Comparison of ENCODE assay signal across 13 mouse cellular contexts in genomic region chr7:4504646-4505435, GRCm38 (mm10). TPM values are rescaled to one million over a fixed set of nuclear protein-coding genes. Genes with fewer than 3 reads are reported as not detected.
A peak's percentile ranks its signal among the peaks of the same experiment; 100 is the strongest.
DNase-seq lines count a peak whose midpoint lies in the region; ATAC-seq and TF ChIP-seq lines count a peak whose summit lies in the region.
"Had no signal": no experiment of that assay in that cellular context is flagged by ENCODE, and none has a peak within 500 bp of the region (broad histone marks: within the 10 kb centered on the region; RNA-seq: fewer than 3 reads in every experiment).

No protein-coding gene starts in this region.

- intact Hi-C loops in left cerebral cortex, adult 2 months (cut with DNase I) = loop anchor here (5.0 to 10.0 kb wide), 2 partner anchors 370 to 557 kb away; partner anchors contain the start of genes Leng8 and U2af2

- TF ChIP-seq POLR2A in cerebellum, adult 2 months (IDR thresholded peaks at IDR 0.05; ENCODE audit: borderline replicate concordance, insufficient read depth, low read length) = no peak

- no peaks in the 10 kb centered on the region for H3K9me3 ChIP-seq in kidney, embryonic 16.5 days (ENCODE audit: low read length)
- H3K9me3 ChIP-seq in intestine, embryonic 15.5 days = no peaks in the 10 kb centered on the region
- H3K9me3 ChIP-seq: forebrain, embryonic 13.5 days; limb, embryonic 12.5 days had no signal

- DNase-seq in cerebellum, adult 9-11 months = peak; percentile 44
- DNase-seq in cerebellum, adult 2 months = no peak
- no peak for DNase-seq in kidney, adult 9 months
- no peak for DNase-seq in left cerebral cortex, adult 2 months (ENCODE audit: extremely low spot score in 1 of 2, low spot score in 2 of 2)
- DNase-seq: adrenal gland, adult 2 months had no signal

- H3K27me3 ChIP-seq in cerebellum, adult 2 months (ENCODE audit: control insufficient read depth, insufficient read depth, low read length) = no peaks in the 10 kb centered on the region
- no peaks in the 10 kb centered on the region for H3K27me3 ChIP-seq in kidney, embryonic 16.5 days (ENCODE audit: insufficient read depth, low read length)
- H3K27me3 ChIP-seq in intestine, embryonic 15.5 days (replicated peaks) = no peaks in the 10 kb centered on the region
- H3K27me3 ChIP-seq: forebrain, embryonic 13.5 days; limb, embryonic 12.5 days; Patski had no signal

- no peak for TF ChIP-seq CTCF in cerebellum, adult 2 months (IDR thresholded peaks at IDR 0.05; ENCODE audit: borderline replicate concordance, insufficient read depth, low read depth, low read length)
- no peak for TF ChIP-seq CTCF in left cerebral cortex, adult 2 months (IDR thresholded peaks at IDR 0.05)

- ATAC-seq in kidney, embryonic 16.5 days (ENCODE audit: low FRiP score, low TSS enrichment) = no peak
- peak; percentile 33 to 51; a peak in 2 of 4 replicates for ATAC-seq in hematopoietic stem cell, adult 5-6 weeks (replicated peaks in 1 of 2; ENCODE audit: insufficient read depth in 1 of 2, low FRiP score in 2 of 2, low TSS enrichment in 1 of 2, low read depth in 1 of 2, poor library complexity in 2 of 2, severe bottlenecking in 2 of 2)
- peak; percentile 12 for ATAC-seq in megakaryocyte progenitor cell, adult 5-6 weeks (replicated peaks; ENCODE audit: poor library complexity)
- ATAC-seq in intestine, embryonic 15.5 days = no peak
- ATAC-seq: forebrain, embryonic 13.5 days; intestine, embryonic 16.5 days; Patski had no signal

- 44% methylated on average over 11 of the region's 11 CpGs for WGBS in cerebellum, adult 2 months
- 43% methylated on average over 11 of the region's 11 CpGs for WGBS in kidney, embryonic 16.5 days
- 59% methylated on average over 11 of the region's 11 CpGs for WGBS in intestine, embryonic 15.5 days

- no peaks in the 10 kb centered on the region for H3K36me3 ChIP-seq in kidney, embryonic 16.5 days (ENCODE audit: insufficient read depth, low read length)
- H3K36me3 ChIP-seq in intestine, embryonic 15.5 days = no peaks in the 10 kb centered on the region
- H3K36me3 ChIP-seq: limb, embryonic 12.5 days had no signal

- H3K4me3 ChIP-seq in cerebellum, adult 2 months (replicated peaks; ENCODE audit: insufficient read depth, low read depth, low read length) = no peak overlapping the region
- H3K4me3 ChIP-seq in kidney, embryonic 16.5 days (ENCODE audit: low read length) = no peak overlapping the region
- H3K4me3 ChIP-seq in intestine, embryonic 15.5 days (replicated peaks) = no peak overlapping the region
- H3K4me3 ChIP-seq in left cerebral cortex, adult 2 months = no peak overlapping the region
- H3K4me3 ChIP-seq: forebrain, embryonic 13.5 days; limb, embryonic 12.5 days had no signal

- peaks cover 3% of the 10 kb centered on the region for H3K4me1 ChIP-seq in cerebellum, adult 2 months (ENCODE audit: control insufficient read depth, insufficient read depth, low read length)
- peaks cover 20% of the 10 kb centered on the region for H3K4me1 ChIP-seq in kidney, embryonic 16.5 days (ENCODE audit: insufficient read depth, low read length)
- H3K4me1 ChIP-seq in intestine, embryonic 15.5 days (replicated peaks) = peaks cover 15% of the 10 kb centered on the region

- H3K9ac ChIP-seq in kidney, embryonic 16.5 days (replicated peaks; ENCODE audit: low read length) = no peak overlapping the region
- H3K9ac ChIP-seq in intestine, embryonic 15.5 days = no peak overlapping the region
- H3K9ac ChIP-seq: forebrain, embryonic 13.5 days; limb, embryonic 12.5 days had no signal

- H3K27ac ChIP-seq in cerebellum, adult 2 months (ENCODE audit: insufficient read depth, low read length) = no peak overlapping the region
- peak overlapping the region; percentile 29 for H3K27ac ChIP-seq in kidney, embryonic 16.5 days (ENCODE audit: low read length)
- H3K27ac ChIP-seq in intestine, embryonic 15.5 days = no peak overlapping the region
- no peak overlapping the region for H3K27ac ChIP-seq in left cerebral cortex, adult 2 months
- H3K27ac ChIP-seq: forebrain, embryonic 13.5 days; limb, embryonic 12.5 days had no signal

- H3K4me2 ChIP-seq in kidney, embryonic 16.5 days (replicated peaks; ENCODE audit: low read depth, low read length) = no peak overlapping the region
- H3K4me2 ChIP-seq in intestine, embryonic 15.5 days (replicated peaks) = no peak overlapping the region
- H3K4me2 ChIP-seq: forebrain, embryonic 13.5 days; limb, embryonic 12.5 days had no signal

RNA-seq across cellular contexts. Expression of gene Ppp1r12c, which starts 3.4 kb away (rescaled TPM):
- 111 and 120 TPM in 2 replicates for polyA plus RNA-seq in cerebellum, adult 2 months (2012; rRNA removed)
- polyA plus RNA-seq in kidney, embryonic 16.5 days (2015; fragmentation: Nextera tagmentation; extraction: Ambion mirVana) = 22.1 and 31.6 TPM in 2 replicates
- total RNA-seq in hematopoietic stem cell, adult 5-6 weeks (2017) = 134 and 190 TPM in 2 replicates
- total RNA-seq in megakaryocyte progenitor cell, adult 5-6 weeks (2015) = 85.6 and 97.7 TPM in 2 replicates
- total RNA-seq in megakaryocyte progenitor cell, adult 5-6 weeks (2017) = 106 and 112 TPM in 2 replicates
- polyA plus RNA-seq in intestine, embryonic 15.5 days (2015; fragmentation: Nextera tagmentation; extraction: Ambion mirVana) = 42.4 and 45.8 TPM in 2 replicates
- total RNA-seq in left cerebral cortex, adult 2 months (2021) = 100 to 1,000 TPM; 173 to 177 TPM

RNA-seq across cellular contexts. Expression of gene Tnnt1, which starts 11.3 kb away (rescaled TPM):
- 2.9 and 6.7 TPM in 2 replicates for polyA plus RNA-seq in cerebellum, adult 2 months (2012; rRNA removed)
- polyA plus RNA-seq in kidney, embryonic 16.5 days (2015; fragmentation: Nextera tagmentation; extraction: Ambion mirVana) = 20.9 and 21.6 TPM in 2 replicates
- total RNA-seq in hematopoietic stem cell, adult 5-6 weeks (2017) = 8.2 and 11.1 TPM in 2 replicates
- total RNA-seq in megakaryocyte progenitor cell, adult 5-6 weeks (2015) = 5.6 and 8.0 TPM in 2 replicates
- 16.5 and 17.4 TPM in 2 replicates for total RNA-seq in megakaryocyte progenitor cell, adult 5-6 weeks (2017)
- polyA plus RNA-seq in intestine, embryonic 15.5 days (2015; fragmentation: Nextera tagmentation; extraction: Ambion mirVana) = 21.3 and 27.1 TPM in 2 replicates
- total RNA-seq in left cerebral cortex, adult 2 months (2021) = 1 to 10 TPM; 7.4 to 9.2 TPM
- polyA plus RNA-seq: adrenal gland, adult 2 months; Patski had no signal

RNA-seq across cellular contexts. Expression of gene Tnni3, which starts 19.2 kb away (rescaled TPM):
- 5.4 and 9.5 TPM in 2 replicates for polyA plus RNA-seq in cerebellum, adult 2 months (2012; rRNA removed)
- 5.8 and 6.1 TPM in 2 replicates for polyA plus RNA-seq in kidney, embryonic 16.5 days (2015; fragmentation: Nextera tagmentation; extraction: Ambion mirVana)
- total RNA-seq in hematopoietic stem cell, adult 5-6 weeks (2017) = 7.0 and 7.1 TPM in 2 replicates
- 4.8 and 5.2 TPM in 2 replicates for total RNA-seq in megakaryocyte progenitor cell, adult 5-6 weeks (2015)
- 2.1 and 6.0 TPM in 2 replicates for total RNA-seq in megakaryocyte progenitor cell, adult 5-6 weeks (2017)
- 2.2 and 3.0 TPM in 2 replicates for polyA plus RNA-seq in intestine, embryonic 15.5 days (2015; fragmentation: Nextera tagmentation; extraction: Ambion mirVana)
- under 1 TPM; 0.84 to 0.96 TPM for total RNA-seq in left cerebral cortex, adult 2 months (2021)

RNA-seq across cellular contexts. Expression of gene Dnaaf3, which starts 27.4 kb away (rescaled TPM):
- polyA plus RNA-seq in cerebellum, adult 2 months (2012; rRNA removed) = 1.1 and 1.4 TPM in 2 replicates
- polyA plus RNA-seq in kidney, embryonic 16.5 days (2015; fragmentation: Nextera tagmentation; extraction: Ambion mirVana) = 3.3 and 3.5 TPM in 2 replicates
- 2.4 and 2.6 TPM in 2 replicates for total RNA-seq in hematopoietic stem cell, adult 5-6 weeks (2017)
- 0.59 and 0.95 TPM in 2 replicates for total RNA-seq in megakaryocyte progenitor cell, adult 5-6 weeks (2015)
- total RNA-seq in megakaryocyte progenitor cell, adult 5-6 weeks (2017) = 1.3 and 1.4 TPM in 2 replicates
- polyA plus RNA-seq in intestine, embryonic 15.5 days (2015; fragmentation: Nextera tagmentation; extraction: Ambion mirVana) = 1.1 TPM in 2 replicates
- total RNA-seq in left cerebral cortex, adult 2 months (2021) = under 1 TPM; 0.20 to 0.49 TPM

RNA-seq across cellular contexts. Expression of gene Syt5, which starts 42.5 kb away (rescaled TPM):
- polyA plus RNA-seq in cerebellum, adult 2 months (2012; rRNA removed) = 16.9 and 19.0 TPM in 2 replicates
- 5.3 and 6.6 TPM in 2 replicates for polyA plus RNA-seq in kidney, embryonic 16.5 days (2015; fragmentation: Nextera tagmentation; extraction: Ambion mirVana)
- total RNA-seq in hematopoietic stem cell, adult 5-6 weeks (2017) = 1.0 TPM in 1 of 2 replicates, not detected in the other
- not detected in 2 replicates for total RNA-seq in megakaryocyte progenitor cell, adult 5-6 weeks (2015)
- total RNA-seq in megakaryocyte progenitor cell, adult 5-6 weeks (2017) = not detected in 2 replicates
- 7.3 and 7.7 TPM in 2 replicates for polyA plus RNA-seq in intestine, embryonic 15.5 days (2015; fragmentation: Nextera tagmentation; extraction: Ambion mirVana)
- total RNA-seq in left cerebral cortex, adult 2 months (2021) = 100 to 1,000 TPM; 270 to 272 TPM

Comparison
In these comparisons a context has a peak if more than half of its experiments do, and no peak if none do; other contexts are left out.
1. ATAC-seq: peak in hematopoietic stem cell, adult 5-6 weeks (2 of 2) and megakaryocyte progenitor cell, adult 5-6 weeks (single experiment); none in kidney, embryonic 16.5 days (single experiment) and intestine, embryonic 15.5 days (single experiment).